Mouse (Mus musculus) heart, postnatal 0 days (tissue): ENCODE measurements around the gene Gm20521.

Experiments used
- CTCF ChIP-seq: IDR thresholded peaks from 2 replicates; pipeline ENCODE4 v1.5.1; 2016; ENCODE audit warnings: antibody characterized with exemption, control low read depth, low read depth
- EP300 ChIP-seq: IDR thresholded peaks from 2 replicates; pipeline ENCODE4 v1.6.1; 2016; ENCODE audit warnings: antibody characterized with exemption, low read depth

GRCm38 (mm10) chr14:54941024-54941978 lies 58.1 kb downstream of the Gm20521 start:
- no peak for TF ChIP-seq CTCF
- TF ChIP-seq EP300, result no peak
